Mouse (Mus musculus) cortical plate, adult 2 months (tissue): ENCODE results near the gene Kars. TPM values are rescaled to one million over a fixed set of nuclear protein-coding genes. Genes with fewer than 3 reads are reported as not detected.
A peak's percentile ranks its signal among the peaks of the same experiment; 100 is the strongest.

Experiments used
- H3K27ac ChIP-seq: fragments of 200-500 bp; 2 replicates; pipeline ENCODE4 v1.5.1; 2012; ENCODE audit warnings: low read length, control low read depth, inconsistent platforms; ENCODE audit not compliant: insufficient read depth
- H3K4me1 ChIP-seq: fragments of 200-500 bp; 2 replicates; pipeline ENCODE4 v1.6.1; 2011; ENCODE audit warnings: low read length; ENCODE audit not compliant: control insufficient read depth, insufficient read depth
- H3K4me3 ChIP-seq: fragments of 200-500 bp; 2 replicates; pipeline ENCODE4 v1.5.1; 2011; ENCODE audit warnings: mild to moderate bottlenecking, low read length, control low read depth; ENCODE audit not compliant: insufficient read depth
- CTCF ChIP-seq: fragments of 200-500 bp; IDR thresholded peaks from 2 replicates; pipeline ENCODE4 v1.5.1; 2011; ENCODE audit warnings: mild to moderate bottlenecking, control low read depth, low read length; ENCODE audit not compliant: insufficient read depth; ENCODE audit errors: extremely low read depth
- POLR2A ChIP-seq: fragments of 200-500 bp; IDR thresholded peaks from 2 replicates; pipeline ENCODE4 v1.6.1; 2011; ENCODE audit warnings: mild to moderate bottlenecking, low read length, control low read depth; ENCODE audit not compliant: insufficient read depth; ENCODE audit errors: extremely low read depth
- polyA plus RNA-seq: library from polyadenylated mRNA; depleted of rRNA; stranded (reverse); fragments of >200 nt; gene quantifications from 2 replicates; pipeline ENCODE4 v1.2.3, GENCODE M21; 2012

Kars gene
- polyA plus RNA-seq, 1 experiment, result 66.6 TPM

GRCm38 (mm10) chr8:112030663-112031062 is 19.5 kb upstream of the Kars start:
- TF ChIP-seq POLR2A (no peak), CTCF (no peak)
- no peak overlapping the region for H3K27ac ChIP-seq

GRCm38 (mm10) chr8:112029455-112029854 is 18.3 kb upstream of the Kars start:
- Histone ChIP-seq H3K4me3 (no peak overlapping the region), H3K27ac (no peak overlapping the region), H3K4me1 (no peaks in the 10 kb centered on the region)
- TF ChIP-seq POLR2A, result no peak
- TF ChIP-seq CTCF, result no peak

More at GRCm38 (mm10) chr8:112030663-112031062, 19.5 kb upstream of the Kars start:
- Histone ChIP-seq H3K4me3 (no peak overlapping the region), H3K4me1 (no peaks in the 10 kb centered on the region)

GRCm38 (mm10) chr8:112014936-112015335 is 3.8 kb upstream of the Kars start, which contains the start of gene Gm6793:
Gene Gm6793, minus strand, starts transcription at chr8:112015036.
- Histone ChIP-seq H3K27ac (no peak within 1 kb of the TSS), H3K4me3 (no peak within 1 kb of the TSS), H3K4me1 (peaks cover 5% of the 10 kb centered on the region)
- TF ChIP-seq CTCF (no peak), POLR2A (no peak)

GRCm38 (mm10) chr8:112011816-112012242 is 706 bp upstream of the Kars start:
- H3K4me3 ChIP-seq, result peak overlapping the region; percentile 83
- TF ChIP-seq CTCF (no peak), POLR2A (no peak)
- H3K27ac ChIP-seq, result peak overlapping the region; percentile 26; the same call in 1 of the 2 replicates
- H3K4me1 ChIP-seq, result peaks cover 5% of the 10 kb centered on the region

- TF ChIP-seq CTCF (no peak), POLR2A (no peak)
- Histone ChIP-seq H3K4me1 (peaks cover 5% of the 10 kb centered on the region), H3K4me3 (no peak overlapping the region), H3K27ac (no peak overlapping the region)
Observed at GRCm38 (mm10) chr8:112009558-112009957, 1.6 kb downstream of the Kars start.

- TF ChIP-seq POLR2A (no peak), CTCF (no peak)
- Histone ChIP-seq H3K27ac (no peak overlapping the region), H3K4me1 (no peaks in the 10 kb centered on the region), H3K4me3 (no peak overlapping the region)
Observed at GRCm38 (mm10) chr8:112007669-112008068, 3.5 kb downstream of the Kars start.

GRCm38 (mm10) chr8:112005601-112006000 is 5.5 kb downstream of the Kars start:
- no peak overlapping the region for H3K27ac ChIP-seq
- H3K4me3 ChIP-seq, result no peak overlapping the region
- TF ChIP-seq POLR2A, result no peak
- TF ChIP-seq CTCF, result no peak
- H3K4me1 ChIP-seq, result no peaks in the 10 kb centered on the region

GRCm38 (mm10) chr8:112004754-112005153 is 6.4 kb downstream of the Kars start:
- H3K4me1 ChIP-seq, result no peaks in the 10 kb centered on the region
- no peak overlapping the region for H3K4me3 ChIP-seq
- TF ChIP-seq CTCF, result no peak
- TF ChIP-seq POLR2A, result no peak
- H3K27ac ChIP-seq, result no peak overlapping the region

- Histone ChIP-seq H3K4me3 (no peak overlapping the region), H3K4me1 (no peaks in the 10 kb centered on the region), H3K27ac (no peak overlapping the region)
- TF ChIP-seq POLR2A (no peak), CTCF (no peak)
Observed at GRCm38 (mm10) chr8:111992703-111993039, 18.5 kb downstream of the Kars start.

GRCm38 (mm10) chr8:111992013-111992702 is 19.0 kb downstream of the Kars start, which contains the start of gene Adat1:
Gene Adat1, minus strand, starts transcription at chr8:111992302.
- peak within 1 kb of the TSS; percentile 90 for H3K4me3 ChIP-seq
- no peak for TF ChIP-seq CTCF
- TF ChIP-seq POLR2A, result peak; percentile 81; the same call in 1 of the 2 replicates
- no peak within 1 kb of the TSS for H3K27ac ChIP-seq
- H3K4me1 ChIP-seq, result no peaks in the 10 kb centered on the region

GRCm38 (mm10) chr8:111991278-111991677 is 19.8 kb downstream of the Kars start:
- TF ChIP-seq CTCF (no peak), POLR2A (no peak)
- Histone ChIP-seq H3K4me3 (peak overlapping the region; percentile 90; the same call in 1 of the 2 replicates), H3K27ac (no peak overlapping the region)

More at GRCm38 (mm10) chr8:111991278-111991677, 19.8 kb downstream of the Kars start:
- no peaks in the 10 kb centered on the region for H3K4me1 ChIP-seq
